Mouse (Mus musculus) C2C12 (cell line): ENCODE measurements around the gene Kirrel.

ENCODE experiments used
- CTCF ChIP-seq: IDR thresholded peaks from one replicate; pipeline ENCODE4 v1.5.1; 2011; ENCODE audit not compliant: control insufficient read depth, insufficient read depth, insufficient read length
- USF1 ChIP-seq: IDR thresholded peaks from one replicate; pipeline ENCODE4 v1.6.1; 2011; ENCODE audit warnings: low read depth, mild to moderate bottlenecking, control low read depth, moderate library complexity

- TF ChIP-seq CTCF (no peak), USF1 (no peak)
Observed at GRCm38 (mm10) chr3:87114801-87115200, 59.7 kb downstream of the Kirrel start.
